Mouse (Mus musculus): ENCODE data around the gene Ccdc3. TPM values are rescaled to one million over a fixed set of nuclear protein-coding genes. Genes with fewer than 3 reads are reported as not detected.

Gene Ccdc3
- polyA plus RNA-seq, 1 experiment: 7.9 TPM

DNA sequence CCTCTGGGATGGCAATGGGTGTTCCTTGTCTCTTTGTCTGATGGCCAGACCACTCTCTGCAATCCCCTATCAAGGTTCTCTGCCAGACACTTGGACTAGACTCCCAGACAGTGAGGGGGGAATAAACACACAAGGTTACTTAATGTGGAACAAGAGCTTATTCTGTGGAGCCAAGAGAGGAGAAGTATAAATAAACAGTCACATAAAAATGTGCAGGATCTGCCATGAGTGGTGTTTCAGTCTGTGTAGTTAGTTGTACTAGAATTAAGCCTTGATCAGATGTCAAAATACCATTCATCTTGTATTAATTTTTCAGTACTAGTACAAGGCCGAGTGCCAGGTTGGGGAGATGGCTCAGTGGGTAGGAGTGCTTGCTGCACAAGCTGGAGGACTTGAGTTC lies 34.7 kb upstream of the Ccdc3 start:
- no peak overlapping the region for H3K27ac ChIP-seq (ENCODE audit: insufficient read depth, low read depth, low read length)
- WGBS: 80% methylated on average over 1 of the region's 1 CpGs
- H3K27me3 ChIP-seq (ENCODE audit: control insufficient read depth, insufficient read depth, low read length): no peaks in the 10 kb centered on the region
- no peaks in the 10 kb centered on the region for H3K4me1 ChIP-seq (ENCODE audit: control insufficient read depth, insufficient read depth, insufficient read length, low read length)
- H3K36me3 ChIP-seq (ENCODE audit: control insufficient read depth, insufficient read depth, low read length): no peaks in the 10 kb centered on the region
- TF ChIP-seq POLR2A (IDR thresholded peaks at IDR 0.05; ENCODE audit: low read depth, low read length) (no peak), CTCF (IDR thresholded peaks at IDR 0.05; ENCODE audit: extremely low read depth, insufficient read length, insufficient replicate concordance, low read depth, low read length) (no peak)
- no peak overlapping the region for H3K4me3 ChIP-seq (ENCODE audit: low read depth, low read length)

DNA sequence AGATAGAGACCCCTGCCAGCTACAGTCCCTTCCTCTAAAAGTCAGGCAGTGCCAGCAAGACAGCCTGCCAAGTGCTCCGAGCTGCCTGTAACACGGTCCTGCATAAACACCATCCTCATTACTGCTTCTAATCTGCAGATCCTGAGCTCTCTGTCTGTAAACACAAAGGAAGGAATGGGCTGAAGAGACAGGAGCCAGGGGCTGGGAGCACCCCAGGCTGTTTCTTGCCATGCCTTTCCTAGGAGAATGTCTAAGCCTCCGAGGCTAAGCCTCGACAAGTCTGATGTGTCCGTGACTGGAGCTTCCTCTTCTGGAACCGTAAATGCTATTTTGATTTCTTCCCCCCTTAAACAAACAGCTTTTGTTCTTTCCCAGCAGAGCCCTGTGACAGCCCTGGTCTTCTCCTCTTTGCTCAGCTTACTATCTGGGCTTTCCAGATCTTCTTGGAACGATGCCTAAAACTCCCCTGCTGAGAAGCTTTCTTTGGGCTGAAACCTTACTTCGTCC lies 24.7 kb upstream of the Ccdc3 start:
- 36% methylated on average over 8 of the region's 8 CpGs for WGBS
- no peaks in the 10 kb centered on the region for H3K4me1 ChIP-seq (ENCODE audit: control insufficient read depth, insufficient read depth, insufficient read length, low read length)
- H3K36me3 ChIP-seq (ENCODE audit: control insufficient read depth, insufficient read depth, low read length): no peaks in the 10 kb centered on the region
- H3K27ac ChIP-seq (ENCODE audit: insufficient read depth, low read depth, low read length): no peak overlapping the region
- no peaks in the 10 kb centered on the region for H3K27me3 ChIP-seq (ENCODE audit: control insufficient read depth, insufficient read depth, low read length)
- no peak overlapping the region for H3K4me3 ChIP-seq (ENCODE audit: low read depth, low read length)
- no peak for TF ChIP-seq POLR2A (IDR thresholded peaks at IDR 0.05; ENCODE audit: low read depth, low read length)
- TF ChIP-seq CTCF (IDR thresholded peaks at IDR 0.05; ENCODE audit: extremely low read depth, insufficient read length, insufficient replicate concordance, low read depth, low read length): no peak

DNA sequence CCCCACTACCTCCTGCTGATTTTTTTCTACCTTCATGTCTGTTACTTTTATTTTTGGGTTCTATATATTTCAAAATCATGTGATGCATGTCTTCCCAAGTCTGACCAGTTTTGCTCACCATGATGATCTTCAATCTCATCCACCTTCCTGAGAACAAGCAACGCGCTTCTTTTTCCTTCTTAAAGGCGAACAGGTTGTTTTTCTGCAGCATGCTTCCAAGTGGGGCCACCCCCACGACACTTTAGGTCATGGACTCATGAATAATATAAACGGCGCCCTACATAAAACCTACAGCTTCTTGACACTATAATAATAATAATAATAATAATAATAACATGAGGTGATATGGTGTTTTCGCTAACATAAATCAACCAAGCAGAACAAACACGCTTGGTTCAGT lies 23.2 kb upstream of the Ccdc3 start:
- H3K4me1 ChIP-seq (ENCODE audit: control insufficient read depth, insufficient read depth, insufficient read length, low read length): no peaks in the 10 kb centered on the region
- no peak overlapping the region for H3K4me3 ChIP-seq (ENCODE audit: low read depth, low read length)
- no peak overlapping the region for H3K27ac ChIP-seq (ENCODE audit: insufficient read depth, low read depth, low read length)
- TF ChIP-seq CTCF (IDR thresholded peaks at IDR 0.05; ENCODE audit: extremely low read depth, insufficient read length, insufficient replicate concordance, low read depth, low read length) (no peak), POLR2A (IDR thresholded peaks at IDR 0.05; ENCODE audit: low read depth, low read length) (no peak)
- no peaks in the 10 kb centered on the region for H3K27me3 ChIP-seq (ENCODE audit: control insufficient read depth, insufficient read depth, low read length)
- WGBS: 96% methylated on average over 8 of the region's 8 CpGs
- H3K36me3 ChIP-seq (ENCODE audit: control insufficient read depth, insufficient read depth, low read length): no peaks in the 10 kb centered on the region

DNA sequence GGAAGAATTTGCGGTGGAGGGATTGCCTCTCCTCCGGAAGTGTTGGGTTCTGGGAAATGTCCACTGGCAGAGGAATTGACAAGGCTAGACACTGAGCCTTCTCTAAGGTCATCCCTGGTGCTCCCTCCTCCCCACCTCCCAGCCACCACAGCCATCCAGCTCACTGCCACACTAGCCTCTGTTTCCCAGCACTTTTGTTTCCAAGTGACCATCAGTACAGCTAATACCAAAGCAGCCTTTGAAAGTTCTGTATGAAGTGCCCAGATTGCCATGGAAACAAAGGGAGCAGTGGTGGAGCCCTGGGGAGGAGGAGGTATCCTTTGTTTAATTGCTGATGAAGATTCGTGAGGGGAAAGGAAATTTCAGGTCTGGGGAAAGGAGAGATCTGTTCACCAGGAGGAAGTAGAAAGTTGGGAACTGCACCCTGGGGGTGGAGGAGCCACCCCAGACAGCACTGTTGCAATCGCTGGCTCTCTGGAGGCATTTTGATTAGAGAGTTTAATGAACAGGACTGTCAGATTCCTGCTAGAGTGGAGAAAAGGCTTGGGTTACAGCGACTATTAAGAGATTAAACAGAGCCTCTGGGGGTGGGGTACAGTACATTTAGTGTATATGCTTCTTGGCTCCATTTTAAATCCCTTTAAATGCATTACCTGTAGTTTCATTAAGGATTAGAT lies 20.6 kb upstream of the Ccdc3 start:
- Histone ChIP-seq H3K4me3 (ENCODE audit: low read depth, low read length) (no peak overlapping the region), H3K4me1 (ENCODE audit: control insufficient read depth, insufficient read depth, insufficient read length, low read length) (no peaks in the 10 kb centered on the region), H3K27me3 (ENCODE audit: control insufficient read depth, insufficient read depth, low read length) (no peaks in the 10 kb centered on the region), H3K36me3 (ENCODE audit: control insufficient read depth, insufficient read depth, low read length) (no peaks in the 10 kb centered on the region), H3K27ac (ENCODE audit: insufficient read depth, low read depth, low read length) (no peak overlapping the region)
- no peak for TF ChIP-seq CTCF (IDR thresholded peaks at IDR 0.05; ENCODE audit: extremely low read depth, insufficient read length, insufficient replicate concordance, low read depth, low read length)
- no peak for TF ChIP-seq POLR2A (IDR thresholded peaks at IDR 0.05; ENCODE audit: low read depth, low read length)
- 49% methylated on average over 5 of the region's 5 CpGs for WGBS

DNA sequence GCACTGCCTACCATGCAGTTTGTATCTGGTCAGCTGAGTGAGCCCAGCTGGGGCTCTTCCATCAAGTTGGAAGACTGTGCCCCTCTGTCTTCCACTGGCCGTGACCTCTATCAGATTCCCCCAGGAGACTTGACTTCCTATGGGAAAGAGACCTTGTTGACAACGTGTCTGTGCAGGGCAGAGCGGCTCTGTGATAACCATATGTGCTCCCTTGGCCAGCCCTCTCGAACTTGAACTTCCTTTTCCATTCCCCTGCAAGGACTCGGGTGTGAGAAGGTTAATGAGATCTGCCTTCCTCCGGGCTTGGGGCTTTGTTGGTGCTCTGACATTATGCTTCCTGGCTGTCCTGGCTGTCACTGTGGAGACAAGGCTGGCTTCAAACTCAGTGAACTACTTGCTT lies 12.1 kb upstream of the Ccdc3 start:
- Histone ChIP-seq H3K4me1 (ENCODE audit: control insufficient read depth, insufficient read depth, insufficient read length, low read length) (no peaks in the 10 kb centered on the region), H3K36me3 (ENCODE audit: control insufficient read depth, insufficient read depth, low read length) (no peaks in the 10 kb centered on the region), H3K27me3 (ENCODE audit: control insufficient read depth, insufficient read depth, low read length) (no peaks in the 10 kb centered on the region), H3K4me3 (ENCODE audit: low read depth, low read length) (no peak overlapping the region), H3K27ac (ENCODE audit: insufficient read depth, low read depth, low read length) (no peak overlapping the region)
- 32% methylated on average over 6 of the region's 6 CpGs for WGBS
- TF ChIP-seq CTCF (IDR thresholded peaks at IDR 0.05; ENCODE audit: extremely low read depth, insufficient read length, insufficient replicate concordance, low read depth, low read length) (no peak), POLR2A (IDR thresholded peaks at IDR 0.05; ENCODE audit: low read depth, low read length) (no peak)

DNA sequence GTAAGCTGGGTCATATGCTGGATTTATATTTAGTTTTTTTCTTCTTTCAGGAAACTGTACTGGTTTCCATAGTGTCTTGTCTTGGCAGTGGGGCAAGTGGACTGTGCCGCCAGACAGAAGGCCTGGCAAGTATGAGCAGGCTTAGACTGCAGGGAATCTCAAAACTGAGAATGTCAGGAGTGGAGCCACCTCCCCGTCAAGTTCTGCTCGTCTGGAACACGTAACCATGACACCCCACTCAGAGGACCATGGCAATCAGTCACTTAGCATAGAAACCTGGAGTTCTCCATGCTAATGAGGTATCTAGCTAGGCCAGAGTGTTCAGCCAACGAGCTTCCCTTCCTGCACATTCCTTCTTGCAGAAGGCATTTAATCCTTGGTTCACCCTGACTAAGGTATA lies 10.2 kb upstream of the Ccdc3 start:
- no peaks in the 10 kb centered on the region for H3K36me3 ChIP-seq (ENCODE audit: control insufficient read depth, insufficient read depth, low read length)
- H3K4me3 ChIP-seq (ENCODE audit: low read depth, low read length): no peak overlapping the region
- H3K4me1 ChIP-seq (ENCODE audit: control insufficient read depth, insufficient read depth, insufficient read length, low read length): no peaks in the 10 kb centered on the region
- WGBS: 82% methylated on average over 5 of the region's 5 CpGs
- no peak for TF ChIP-seq CTCF (IDR thresholded peaks at IDR 0.05; ENCODE audit: extremely low read depth, insufficient read length, insufficient replicate concordance, low read depth, low read length)
- no peak for TF ChIP-seq POLR2A (IDR thresholded peaks at IDR 0.05; ENCODE audit: low read depth, low read length)
- H3K27me3 ChIP-seq (ENCODE audit: control insufficient read depth, insufficient read depth, low read length): no peaks in the 10 kb centered on the region; the same call in 1 of the 2 replicates
- no peak overlapping the region for H3K27ac ChIP-seq (ENCODE audit: insufficient read depth, low read depth, low read length)

DNA sequence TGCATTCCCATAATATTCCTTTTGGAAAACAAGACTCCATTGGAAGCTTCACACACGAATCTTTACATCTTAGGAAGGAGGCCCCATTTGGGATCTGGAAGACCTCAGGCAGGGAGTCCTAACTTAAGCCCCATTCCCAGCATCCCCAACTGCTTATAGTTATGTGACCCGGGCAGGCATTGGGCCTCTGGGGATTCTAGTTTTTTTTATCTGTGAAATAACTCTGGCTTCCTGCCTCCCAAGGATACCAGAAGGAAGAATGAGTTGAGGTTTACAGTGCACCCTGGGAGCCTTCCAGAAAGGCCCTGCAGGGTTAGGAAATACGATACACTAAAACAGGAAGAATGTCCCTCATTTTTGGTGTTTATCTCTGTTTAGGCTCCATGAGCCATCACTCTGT lies 8.5 kb upstream of the Ccdc3 start:
- Histone ChIP-seq H3K27me3 (ENCODE audit: control insufficient read depth, insufficient read depth, low read length) (no peaks in the 10 kb centered on the region; the same call in 1 of the 2 replicates), H3K4me1 (ENCODE audit: control insufficient read depth, insufficient read depth, insufficient read length, low read length) (no peaks in the 10 kb centered on the region), H3K4me3 (ENCODE audit: low read depth, low read length) (no peak overlapping the region), H3K27ac (ENCODE audit: insufficient read depth, low read depth, low read length) (no peak overlapping the region), H3K36me3 (ENCODE audit: control insufficient read depth, insufficient read depth, low read length) (no peaks in the 10 kb centered on the region)
- WGBS: 57% methylated on average over 3 of the region's 3 CpGs
- TF ChIP-seq CTCF (IDR thresholded peaks at IDR 0.05; ENCODE audit: extremely low read depth, insufficient read length, insufficient replicate concordance, low read depth, low read length): no peak
- TF ChIP-seq POLR2A (IDR thresholded peaks at IDR 0.05; ENCODE audit: low read depth, low read length): no peak
